Mouse (Mus musculus) forebrain, postnatal 0 days (tissue): ENCODE measurements around the gene Mul1. TPM values are rescaled to one million over a fixed set of nuclear protein-coding genes. Genes with fewer than 3 reads are reported as not detected.
"Not testable (repeated sequence)": the region's sequence is repeated elsewhere in the genome, so short reads cannot be mapped to it uniquely, and the experiment has no call there.

Experiments used
- ATAC-seq: fragments of 200-750 bp; cut with Nextera tagmentation; 2 replicates; pipeline ENCODE4 v1.8.0; 2017; ENCODE audit warnings: mild to moderate bottlenecking, moderate library complexity
- DNase-seq: peaks from one replicate; pipeline ENCODE4 v3.0.0-alpha.2; 2015
- H3K27ac ChIP-seq: fragments of 300-500 bp; sonication (generic); 2 replicates; pipeline ENCODE4 v1.5.1; 2014; ENCODE audit warnings: low read depth, mild to moderate bottlenecking, antibody characterized with exemption, low read length, moderate library complexity, mixed read lengths
- H3K27me3 ChIP-seq: fragments of 300-500 bp; sonication (generic); 2 replicates; pipeline ENCODE4 v1.6.1; 2014; ENCODE audit warnings: mild to moderate bottlenecking, low read length, mixed read lengths; ENCODE audit not compliant: insufficient read depth
- H3K36me3 ChIP-seq: fragments of 300-500 bp; sonication (generic); 2 replicates; pipeline ENCODE4 v1.6.1; 2014; ENCODE audit warnings: mild to moderate bottlenecking, moderate library complexity; ENCODE audit not compliant: insufficient read depth
- H3K4me1 ChIP-seq: fragments of 300-500 bp; sonication (generic); 2 replicates; pipeline ENCODE4 v1.6.1; 2014; ENCODE audit warnings: antibody characterized with exemption; ENCODE audit not compliant: insufficient read depth
- H3K4me2 ChIP-seq: fragments of 300-500 bp; sonication (generic); 2 replicates; pipeline ENCODE4 v1.6.1; 2014; ENCODE audit warnings: low read depth, mild to moderate bottlenecking, moderate library complexity
- H3K4me3 ChIP-seq: fragments of 300-500 bp; sonication (generic); 2 replicates; pipeline ENCODE4 v1.5.1; 2014; ENCODE audit warnings: low read depth, low read length, mixed read lengths
- H3K9ac ChIP-seq: fragments of 300-500 bp; sonication (generic); 2 replicates; pipeline ENCODE4 v1.6.1; 2014; ENCODE audit warnings: mild to moderate bottlenecking
- H3K9me3 ChIP-seq: fragments of 300-500 bp; sonication (generic); 2 replicates; pipeline ENCODE4 v1.6.1; 2016; ENCODE audit warnings: low read length
- CTCF ChIP-seq: sonication (generic); IDR thresholded peaks from 2 replicates; pipeline ENCODE4 v1.5.1; 2016; ENCODE audit warnings: antibody characterized with exemption, control low read depth, low read depth
- WGBS: fragments of 180-500 bp; shearing (Covaris S2); extraction: QIAGEN DNeasy Blood & Tissue Kit; methylation state at CpG from one replicate; pipeline ENCODE4 v1.1.7; 2014; 5-methylcytosine and 5-hydroxymethylcytosine counted together
- polyA plus RNA-seq: library from polyadenylated mRNA; unstranded; fragments of >200 nt; fragmentation: Nextera tagmentation; extraction: Ambion mirVana; gene quantifications from 2 replicates; pipeline ENCODE4 v1.2.1, GENCODE M21; 2015
- total RNA-seq: library from RNA; depleted of rRNA; stranded (reverse); fragments of >200 nt; gene quantifications from 2 replicates; pipeline ENCODE4 v1.2.3, GENCODE M21; 2014

Gene Mul1
- total and polyA plus RNA-seq, 2 experiments from 2014 or later: 19.4 to 32.4 TPM

GRCm38 (mm10) chr4:138418340-138418957, 16.0 kb upstream of the Mul1 start:
- DNase-seq (peak; percentile 71), ATAC-seq (peak; percentile 87)
- TF ChIP-seq CTCF: no peak
- Histone ChIP-seq H3K4me1 (peaks cover 21% of the 10 kb centered on the region), H3K4me2 (no peak overlapping the region), H3K36me3 (no peaks in the 10 kb centered on the region), H3K9me3 (no peaks in the 10 kb centered on the region), H3K4me3 (no peak overlapping the region), H3K27me3 (no peaks in the 10 kb centered on the region; the same call in 1 of the 2 replicates), H3K27ac (peak overlapping the region; percentile 82), H3K9ac (no peak overlapping the region)
- WGBS: 35% methylated on average over 11 of the region's 11 CpGs

GRCm38 (mm10) chr4:138425028-138425427, 9.4 kb upstream of the Mul1 start:
- Histone ChIP-seq H3K9ac (no peak overlapping the region), H3K36me3 (no peaks in the 10 kb centered on the region), H3K27ac (no peak overlapping the region), H3K4me2 (no peak overlapping the region), H3K27me3 (no peaks in the 10 kb centered on the region; the same call in 1 of the 2 replicates), H3K9me3 (no peaks in the 10 kb centered on the region), H3K4me1 (no peaks in the 10 kb centered on the region), H3K4me3 (no peak overlapping the region)
- TF ChIP-seq CTCF: no peak
- ATAC-seq: no peak
- no peak for DNase-seq
- 81% methylated on average over 6 of the region's 6 CpGs for WGBS

GRCm38 (mm10) chr4:138425604-138426003, 8.9 kb upstream of the Mul1 start:
- not testable (repeated sequence) for H3K36me3 ChIP-seq, DNase-seq, H3K4me2 ChIP-seq, H3K4me3 ChIP-seq, H3K27me3 ChIP-seq, H3K9ac ChIP-seq, H3K9me3 ChIP-seq, ATAC-seq, H3K27ac ChIP-seq, H3K4me1 ChIP-seq
- WGBS: 92% methylated on average over 14 of the region's 14 CpGs

- ATAC-seq (peak; percentile 88), DNase-seq (peak; percentile 93)
- Histone ChIP-seq H3K27me3 (no peaks in the 10 kb centered on the region), H3K4me2 (peak overlapping the region; percentile 36), H3K4me3 (no peak overlapping the region), H3K27ac (no peak overlapping the region), H3K36me3 (no peaks in the 10 kb centered on the region), H3K9ac (no peak overlapping the region), H3K4me1 (no peaks in the 10 kb centered on the region), H3K9me3 (no peaks in the 10 kb centered on the region)
- WGBS: 35% methylated on average over 22 of the region's 22 CpGs
- TF ChIP-seq CTCF: peak; percentile 97
These were observed 7.4 kb upstream of the Mul1 start for GRCm38 (mm10) chr4:138426778-138427705.

GRCm38 (mm10) chr4:138429778-138430177, 4.7 kb upstream of the Mul1 start:
- no peak overlapping the region for H3K27ac ChIP-seq
- no peaks in the 10 kb centered on the region for H3K9me3 ChIP-seq
- H3K27me3 ChIP-seq: no peaks in the 10 kb centered on the region
- TF ChIP-seq CTCF: peak; percentile 76
- DNase-seq (peak; percentile 64), ATAC-seq (no peak)
- H3K9ac ChIP-seq: no peak overlapping the region
- no peak overlapping the region for H3K4me2 ChIP-seq
- no peaks in the 10 kb centered on the region for H3K4me1 ChIP-seq
- no peaks in the 10 kb centered on the region for H3K36me3 ChIP-seq
- 40% methylated on average over 3 of the region's 3 CpGs for WGBS
- no peak overlapping the region for H3K4me3 ChIP-seq

GRCm38 (mm10) chr4:138431340-138431739, 3.1 kb upstream of the Mul1 start:
- Histone ChIP-seq H3K4me3 (no peak overlapping the region), H3K9me3 (no peaks in the 10 kb centered on the region), H3K9ac (no peak overlapping the region), H3K27me3 (no peaks in the 10 kb centered on the region), H3K27ac (no peak overlapping the region), H3K36me3 (no peaks in the 10 kb centered on the region; the same call in 1 of the 2 replicates), H3K4me2 (no peak overlapping the region), H3K4me1 (peaks cover 10% of the 10 kb centered on the region; the same call in 1 of the 2 replicates)
- ATAC-seq: no peak
- no peak for DNase-seq
- 42% methylated on average over 8 of the region's 8 CpGs for WGBS
- TF ChIP-seq CTCF: no peak

- no peak for DNase-seq
- H3K4me1 ChIP-seq: peaks cover 9% of the 10 kb centered on the region; the same call in 1 of the 2 replicates
- H3K9me3 ChIP-seq: no peaks in the 10 kb centered on the region
- H3K27ac ChIP-seq: no peak overlapping the region
- 84% methylated on average over 2 of the region's 3 CpGs for WGBS
- H3K27me3 ChIP-seq: no peaks in the 10 kb centered on the region
- H3K9ac ChIP-seq: no peak overlapping the region
- no peak overlapping the region for H3K4me3 ChIP-seq
- no peak for ATAC-seq
- H3K4me2 ChIP-seq: no peak overlapping the region
- peaks cover 57% of the 10 kb centered on the region for H3K36me3 ChIP-seq
- TF ChIP-seq CTCF: no peak
These were observed 5.6 kb downstream of the Mul1 start for GRCm38 (mm10) chr4:138440062-138440461.
